Mouse (Mus musculus) NIH3T3 (cell line): ENCODE data around the gene Krtap4-1.

Experiments
- DNase-seq: peaks from one replicate; pipeline ENCODE4 v3.0.0-alpha.2; 2012; ENCODE audit warnings: low read depth

The Krtap4-1 gene

GRCm38 (mm10) chr11:99583245-99583704 is 44.8 kb downstream of the Krtap4-1 start, which contains the start of gene Krtap1-4:
Krtap1-4 (minus strand) TSS chr11:99583654.
- no peak for DNase-seq

DNA sequence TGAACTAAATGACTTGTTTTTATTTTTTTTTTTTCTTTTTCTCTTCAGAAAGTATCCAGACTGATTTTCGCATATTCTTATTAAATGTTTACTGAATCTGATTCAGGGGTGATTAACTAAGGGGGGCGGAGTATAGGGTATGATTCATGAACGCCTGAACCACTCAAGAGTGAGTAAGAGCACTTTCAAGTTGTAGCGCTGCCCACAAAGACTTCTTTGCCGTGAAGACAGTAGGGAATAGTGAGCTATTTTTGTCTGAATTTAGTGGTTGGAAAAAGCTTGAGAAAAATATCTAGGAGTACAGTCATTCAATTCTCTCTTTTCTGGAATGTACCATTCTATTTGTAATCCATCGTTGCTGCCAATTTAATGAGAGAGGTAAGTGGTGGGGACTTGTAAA is 46.5 kb downstream of the Krtap4-1 start:
- DNase-seq = peak; percentile 84

DNA sequence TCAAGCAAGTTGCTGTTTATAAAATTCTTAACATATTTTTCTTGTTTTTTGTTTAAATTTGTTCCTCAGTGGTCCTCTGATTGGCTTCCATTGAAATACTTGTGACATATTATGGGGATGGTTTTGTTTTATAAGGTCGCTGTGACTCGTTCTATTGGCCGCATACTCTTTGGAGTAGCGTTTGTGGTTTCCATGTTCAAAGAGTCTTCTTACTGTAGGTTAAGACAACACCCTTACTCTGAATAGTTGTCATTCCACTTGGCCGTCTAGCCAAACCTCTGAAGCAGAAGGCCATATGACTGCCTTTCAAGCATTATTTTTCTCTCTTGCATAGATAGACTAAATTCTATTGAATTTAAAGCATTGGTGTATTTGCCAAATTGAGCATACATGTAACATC is 47.0 kb downstream of the Krtap4-1 start:
- DNase-seq = peak; percentile 28

DNA sequence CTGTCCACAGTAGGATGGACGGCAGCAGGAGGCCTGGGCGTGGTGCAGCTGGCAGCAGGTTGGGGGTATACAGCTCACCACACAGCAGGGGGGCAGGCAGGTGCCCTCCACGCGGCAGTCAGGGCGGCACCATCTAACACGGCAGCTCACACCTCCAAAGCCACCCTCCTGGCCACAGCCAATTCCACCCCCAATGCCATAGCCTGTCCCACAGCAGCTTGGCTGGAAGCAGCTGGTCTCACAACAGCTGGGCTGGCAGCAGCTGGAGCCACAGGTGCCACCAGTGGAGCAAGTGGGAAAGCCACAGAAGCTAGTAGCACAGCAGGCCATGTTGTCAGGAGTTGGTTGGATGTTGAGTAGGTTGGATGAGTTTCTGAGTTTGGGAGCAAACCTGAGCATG is 47.4 kb downstream of the Krtap4-1 start, which contains the start of gene Krtap1-5:
TSS of gene Krtap1-5 (minus strand) at position 381 of the 400 bp plus-strand sequence.
- no peak for DNase-seq
